Mouse (Mus musculus): ENCODE results near the gene Arhgap29. TPM values are rescaled to one million over a fixed set of nuclear protein-coding genes. Genes with fewer than 3 reads are reported as not detected.

Gene Arhgap29
- total and polyA plus RNA-seq, 2 experiments from 2014 or later: 12.6 to 34.6 TPM

- Histone ChIP-seq H3K4me1 (ENCODE audit: insufficient read depth, low read length) (no peaks in the 10 kb centered on the region), H3K9me3 (ENCODE audit: low read length) (no peaks in the 10 kb centered on the region), H3K4me2 (ENCODE audit: low read depth, low read length, poor library complexity, severe bottlenecking) (no peak overlapping the region), H3K27ac (ENCODE audit: low read depth, low read length) (no peak overlapping the region), H3K9ac (replicated peaks; ENCODE audit: low read length, poor library complexity, severe bottlenecking) (no peak overlapping the region), H3K4me3 (ENCODE audit: low read depth, low read length) (no peak overlapping the region), H3K36me3 (ENCODE audit: insufficient read depth, low read length) (no peaks in the 10 kb centered on the region), H3K27me3 (ENCODE audit: insufficient read depth, low read length) (no peaks in the 10 kb centered on the region)
- no peak for DNase-seq (ENCODE audit: low spot score)
- TF ChIP-seq CTCF (IDR thresholded peaks at IDR 0.05): no peak
- ATAC-seq (ENCODE audit: low FRiP score): no peak
- WGBS: 95% methylated on average over 2 of the region's 2 CpGs
Measured at GRCm38 (mm10) chr3:121999934-122000333, 47.6 kb downstream of the Arhgap29 start.

- H3K9ac ChIP-seq (replicated peaks; ENCODE audit: low read length, poor library complexity, severe bottlenecking): no peak overlapping the region
- H3K27ac ChIP-seq (ENCODE audit: low read depth, low read length): no peak overlapping the region
- no peak overlapping the region for H3K4me2 ChIP-seq (ENCODE audit: low read depth, low read length, poor library complexity, severe bottlenecking)
- no peaks in the 10 kb centered on the region for H3K36me3 ChIP-seq (ENCODE audit: insufficient read depth, low read length)
- ATAC-seq (ENCODE audit: low FRiP score): no peak
- DNase-seq (ENCODE audit: low spot score): no peak
- H3K4me3 ChIP-seq (ENCODE audit: low read depth, low read length): no peak overlapping the region
- no peaks in the 10 kb centered on the region for H3K9me3 ChIP-seq (ENCODE audit: low read length)
- WGBS: 79% methylated on average over 6 of the region's 6 CpGs
- TF ChIP-seq CTCF (IDR thresholded peaks at IDR 0.05): no peak
- no peaks in the 10 kb centered on the region for H3K4me1 ChIP-seq (ENCODE audit: insufficient read depth, low read length)
- H3K27me3 ChIP-seq (ENCODE audit: insufficient read depth, low read length): no peaks in the 10 kb centered on the region
Measured at GRCm38 (mm10) chr3:122001568-122001967, 49.2 kb downstream of the Arhgap29 start.

DNA sequence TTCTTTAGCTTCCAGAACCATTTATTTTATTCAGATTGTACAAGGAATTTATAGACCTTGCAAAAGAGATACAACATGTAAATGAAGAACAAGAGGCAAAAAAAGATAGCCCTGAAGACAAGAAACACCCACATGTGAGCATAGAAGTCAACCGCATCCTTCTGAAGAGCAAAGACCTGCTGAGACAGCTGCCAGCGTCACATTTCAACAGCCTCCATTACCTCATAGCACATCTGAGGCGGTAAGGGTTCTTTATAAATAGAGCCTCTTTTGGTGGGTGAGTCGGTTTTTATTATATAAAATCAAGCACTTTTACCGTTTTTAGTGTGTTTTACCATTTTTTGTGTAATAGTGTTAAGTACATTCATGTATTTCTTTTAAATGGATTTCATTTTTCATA is 57.5 kb downstream of the Arhgap29 start:
- ATAC-seq (ENCODE audit: low FRiP score): no peak
- Histone ChIP-seq H3K9me3 (ENCODE audit: low read length) (no peaks in the 10 kb centered on the region), H3K4me2 (ENCODE audit: low read depth, low read length, poor library complexity, severe bottlenecking) (no peak overlapping the region), H3K27me3 (ENCODE audit: insufficient read depth, low read length) (no peaks in the 10 kb centered on the region), H3K4me1 (ENCODE audit: insufficient read depth, low read length) (no peaks in the 10 kb centered on the region), H3K9ac (replicated peaks; ENCODE audit: low read length, poor library complexity, severe bottlenecking) (no peak overlapping the region), H3K36me3 (ENCODE audit: insufficient read depth, low read length) (no peaks in the 10 kb centered on the region), H3K4me3 (ENCODE audit: low read depth, low read length) (no peak overlapping the region), H3K27ac (ENCODE audit: low read depth, low read length) (no peak overlapping the region)
- no peak for TF ChIP-seq CTCF (IDR thresholded peaks at IDR 0.05)
- 91% methylated on average over 5 of the region's 5 CpGs for WGBS
- DNase-seq (ENCODE audit: low spot score): no peak

DNA sequence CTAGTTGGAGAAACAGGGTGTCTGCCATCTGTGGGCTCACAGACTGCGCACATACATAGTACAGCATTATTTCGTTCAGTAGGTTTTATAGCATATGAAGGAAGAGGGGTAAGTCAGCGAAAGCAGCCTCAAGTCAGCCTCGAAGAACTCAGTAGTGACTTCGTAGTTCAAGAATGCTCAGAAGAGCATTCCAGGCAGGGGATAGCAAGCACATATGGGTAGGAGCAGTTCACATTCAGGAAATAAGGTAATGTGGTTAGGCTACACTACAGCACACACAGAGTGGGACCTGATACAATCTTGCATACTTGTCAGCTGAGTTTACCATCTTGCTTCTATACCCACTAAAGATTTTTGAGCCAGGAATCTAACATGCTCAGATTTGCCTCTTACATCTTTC is 58.0 kb downstream of the Arhgap29 start:
- no peaks in the 10 kb centered on the region for H3K27me3 ChIP-seq (ENCODE audit: insufficient read depth, low read length)
- no peak for TF ChIP-seq CTCF (IDR thresholded peaks at IDR 0.05)
- no peak overlapping the region for H3K27ac ChIP-seq (ENCODE audit: low read depth, low read length)
- H3K36me3 ChIP-seq (ENCODE audit: insufficient read depth, low read length): no peaks in the 10 kb centered on the region
- no peaks in the 10 kb centered on the region for H3K9me3 ChIP-seq (ENCODE audit: low read length)
- H3K4me2 ChIP-seq (ENCODE audit: low read depth, low read length, poor library complexity, severe bottlenecking): no peak overlapping the region
- WGBS: 92% methylated on average over 5 of the region's 5 CpGs
- no peak overlapping the region for H3K9ac ChIP-seq (replicated peaks; ENCODE audit: low read length, poor library complexity, severe bottlenecking)
- DNase-seq (ENCODE audit: low spot score) (no peak), ATAC-seq (ENCODE audit: low FRiP score) (no peak)
- H3K4me3 ChIP-seq (ENCODE audit: low read depth, low read length): no peak overlapping the region
- no peaks in the 10 kb centered on the region for H3K4me1 ChIP-seq (ENCODE audit: insufficient read depth, low read length)

- ATAC-seq (ENCODE audit: low FRiP score): no peak
- TF ChIP-seq CTCF (IDR thresholded peaks at IDR 0.05): no peak
- H3K4me3 ChIP-seq (ENCODE audit: low read depth, low read length): no peak overlapping the region
- no peaks in the 10 kb centered on the region for H3K4me1 ChIP-seq (ENCODE audit: insufficient read depth, low read length)
- H3K27ac ChIP-seq (ENCODE audit: low read depth, low read length): no peak overlapping the region
- no peaks in the 10 kb centered on the region for H3K27me3 ChIP-seq (ENCODE audit: insufficient read depth, low read length)
- no peak overlapping the region for H3K9ac ChIP-seq (replicated peaks; ENCODE audit: low read length, poor library complexity, severe bottlenecking)
- no peak for DNase-seq (ENCODE audit: low spot score)
- H3K9me3 ChIP-seq (ENCODE audit: low read length): no peaks in the 10 kb centered on the region
- WGBS: 81% methylated on average over 1 of the region's 1 CpGs
- H3K4me2 ChIP-seq (ENCODE audit: low read depth, low read length, poor library complexity, severe bottlenecking): no peak overlapping the region
- no peaks in the 10 kb centered on the region for H3K36me3 ChIP-seq (ENCODE audit: insufficient read depth, low read length)
Measured at GRCm38 (mm10) chr3:122012464-122012863, 60.1 kb downstream of the Arhgap29 start.

DNA sequence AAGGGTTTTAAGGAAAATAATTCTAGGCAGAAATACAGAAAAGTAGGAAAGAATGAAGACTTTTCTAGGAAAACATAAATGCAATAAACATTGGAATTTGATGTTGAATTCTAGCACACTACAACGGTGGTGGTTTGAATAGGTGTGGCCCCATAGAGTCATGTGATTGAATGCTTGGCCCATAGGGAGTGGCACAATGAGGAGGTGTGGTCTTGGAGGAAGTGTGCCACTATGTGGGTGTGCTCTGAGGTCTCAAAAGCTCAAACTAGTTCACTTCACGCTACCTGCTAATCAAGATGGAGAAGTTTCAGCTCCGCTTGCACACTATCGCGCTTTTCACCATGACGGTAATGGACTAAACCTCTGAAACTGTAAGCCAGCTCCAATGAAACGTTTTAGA is 66.1 kb downstream of the Arhgap29 start:
- no peak overlapping the region for H3K4me2 ChIP-seq (ENCODE audit: low read depth, low read length, poor library complexity, severe bottlenecking)
- no peak for TF ChIP-seq CTCF (IDR thresholded peaks at IDR 0.05)
- H3K4me1 ChIP-seq (ENCODE audit: insufficient read depth, low read length): no peaks in the 10 kb centered on the region
- H3K4me3 ChIP-seq (ENCODE audit: low read depth, low read length): no peak overlapping the region
- no peaks in the 10 kb centered on the region for H3K27me3 ChIP-seq (ENCODE audit: insufficient read depth, low read length)
- no peaks in the 10 kb centered on the region for H3K36me3 ChIP-seq (ENCODE audit: insufficient read depth, low read length)
- no peak for DNase-seq (ENCODE audit: low spot score)
- H3K27ac ChIP-seq (ENCODE audit: low read depth, low read length): no peak overlapping the region
- no peak for ATAC-seq (ENCODE audit: low FRiP score)
- WGBS: 93% methylated on average over 7 of the region's 7 CpGs
- H3K9me3 ChIP-seq (ENCODE audit: low read length): no peaks in the 10 kb centered on the region
- H3K9ac ChIP-seq (replicated peaks; ENCODE audit: low read length, poor library complexity, severe bottlenecking): no peak overlapping the region
